Mouse (Mus musculus): ENCODE results near the gene Mrc2. TPM values are rescaled to one million over a fixed set of nuclear protein-coding genes. Genes with fewer than 3 reads are reported as not detected.

Gene Mrc2
- total and polyA plus RNA-seq, 3 experiments, result under 0.01 to 0.10 (median 0.09) TPM

- Histone ChIP-seq H3K4me3 (replicated peaks in 1 of 3; ENCODE audit: low read depth in 2 of 3, low read length in 2 of 3, poor library complexity in 1 of 3) (no peak overlapping the region), H3K36me3 (replicated peaks in 1 of 2; ENCODE audit: control insufficient read depth in 1 of 2, insufficient read depth in 1 of 2, low read length in 1 of 2) (peaks cover 50 to 77% of the 10 kb centered on the region in 2 experiments), H3K4me1 (ENCODE audit: control insufficient read depth in 1 of 2, insufficient read depth in 2 of 2) (no peaks in the 10 kb centered on the region), H3K4me2 (ENCODE audit: insufficient read depth, low read depth, poor library complexity, severe bottlenecking) (no peak overlapping the region), H3K79me2 (replicated peaks; ENCODE audit: control insufficient read depth, extremely low read depth, insufficient read depth, poor library complexity, severe bottlenecking) (no peaks in the 10 kb centered on the region), H3K9me3 (replicated peaks; ENCODE audit: low read length) (no peaks in the 10 kb centered on the region), H3K27me3 (replicated peaks) (no peaks in the 10 kb centered on the region), H3K27ac (ENCODE audit: insufficient read depth, low read depth) (no peak overlapping the region), H3K9ac (ENCODE audit: insufficient read depth, low read depth) (no peak overlapping the region)
- TF ChIP-seq ZC3H11A (IDR thresholded peaks at IDR 0.05; ENCODE audit: low read depth, low read length) (no peak), CTCF (conservative IDR thresholded peaks at IDR 0.05 in 1 of 2, IDR thresholded peaks at IDR 0.05 in 1 of 2; ENCODE audit: low read depth in 2 of 2, low read length in 2 of 2) (peak; percentile 41 to 70), EP300 (IDR thresholded peaks at IDR 0.05; ENCODE audit: low read length) (no peak), NRF1 (IDR thresholded peaks at IDR 0.05; ENCODE audit: low read depth, low read length) (no peak), TCF12 (IDR thresholded peaks at IDR 0.05; ENCODE audit: low read depth, low read length) (no peak), MAFK (IDR thresholded peaks at IDR 0.05; ENCODE audit: insufficient replicate concordance, low read length) (no peak), IRF4 (IDR thresholded peaks at IDR 0.05; ENCODE audit: low read depth, low read length) (0 out of 2 replicates have a peak, but pooled peaks have one; percentile 8), UBTF (IDR thresholded peaks at IDR 0.05; ENCODE audit: low read depth, low read length) (no peak), ZNF384 (IDR thresholded peaks at IDR 0.05; ENCODE audit: low read depth, low read length) (no peak), MAZ (IDR thresholded peaks at IDR 0.05; ENCODE audit: low read depth, low read length) (no peak), SMC3 (IDR thresholded peaks at IDR 0.05; ENCODE audit: low read depth, low read length) (peak; percentile 12), SIN3A (IDR thresholded peaks at IDR 0.05; ENCODE audit: low read length) (no peak), GABPA (IDR thresholded peaks at IDR 0.05; ENCODE audit: insufficient replicate concordance, low read depth, low read length) (no peak), RAD21 (IDR thresholded peaks at IDR 0.05; ENCODE audit: low read depth, low read length) (peak; percentile 49), MEF2A (IDR thresholded peaks at IDR 0.05; ENCODE audit: borderline replicate concordance, low read depth, low read length) (0 out of 2 replicates have a peak, but pooled peaks have one; percentile 36), HCFC1 (IDR thresholded peaks at IDR 0.05; ENCODE audit: low read depth, low read length) (no peak), ZMIZ1 (IDR thresholded peaks at IDR 0.05; ENCODE audit: low read depth, low read length) (no peak), POLR2A (IDR thresholded peaks at IDR 0.05; ENCODE audit: low read depth, low read length) (no peak), ZKSCAN1 (IDR thresholded peaks at IDR 0.05; ENCODE audit: borderline replicate concordance, low read depth, low read length) (no peak), USF2 (conservative IDR thresholded peaks at IDR 0.05; ENCODE audit: low read depth, low read length) (no peak)
- dilution Hi-C loops (cut with MboI; ENCODE audit: extremely low pct_ligation_motif_present, extremely low pct_unique_long_range_greater_than_20kb, low sequenced_read_pairs) (no loop called here), in situ Hi-C loops (cut with MboI; ENCODE audit: low pct_ligation_motif_present, low pct_unique_long_range_greater_than_20kb, low sequenced_read_pairs) (no loop called here)
- peak; percentile 54 for DNase-seq (ENCODE audit: extremely low read depth)
Observed at GRCm38 (mm10) chr11:105270155-105270554, 22.3 kb upstream of the Mrc2 start.

DNA sequence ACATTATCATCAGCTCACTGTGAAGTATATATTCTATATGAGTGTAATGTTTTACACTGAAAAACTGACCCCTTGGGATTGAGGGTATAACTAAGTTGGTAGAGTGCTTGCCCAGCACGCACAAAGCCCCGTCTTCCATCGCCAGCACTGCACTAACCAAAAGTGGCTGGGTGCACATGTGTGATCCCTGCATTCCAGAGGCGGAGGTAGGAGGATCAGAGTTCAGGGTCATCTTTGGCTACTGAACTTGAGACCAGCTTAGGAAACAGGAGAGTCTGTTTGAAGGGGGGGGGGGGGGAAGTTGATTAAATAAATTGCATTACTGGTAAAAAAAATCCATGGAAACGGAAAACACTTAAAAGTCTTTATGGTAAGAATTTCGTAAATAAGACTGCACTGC is 12.0 kb upstream of the Mrc2 start:
- Histone ChIP-seq H3K27me3 (replicated peaks) (no peaks in the 10 kb centered on the region), H3K9me3 (replicated peaks; ENCODE audit: low read length) (no peaks in the 10 kb centered on the region), H3K27ac (ENCODE audit: insufficient read depth, low read depth) (no peak overlapping the region), H3K4me3 (replicated peaks in 1 of 3; ENCODE audit: low read depth in 2 of 3, low read length in 2 of 3, poor library complexity in 1 of 3) (no peak overlapping the region), H3K4me2 (ENCODE audit: insufficient read depth, low read depth, poor library complexity, severe bottlenecking) (no peak overlapping the region), H3K9ac (ENCODE audit: insufficient read depth, low read depth) (no peak overlapping the region), H3K4me1 (ENCODE audit: control insufficient read depth in 1 of 2, insufficient read depth in 2 of 2) (no peaks in the 10 kb centered on the region), H3K79me2 (replicated peaks; ENCODE audit: control insufficient read depth, extremely low read depth, insufficient read depth, poor library complexity, severe bottlenecking) (no peaks in the 10 kb centered on the region), H3K36me3 (replicated peaks in 1 of 2; ENCODE audit: control insufficient read depth in 1 of 2, insufficient read depth in 1 of 2, low read length in 1 of 2) (peaks cover 66 to 94% of the 10 kb centered on the region in 2 experiments)
- in situ Hi-C loops (cut with MboI; ENCODE audit: low pct_ligation_motif_present, low pct_unique_long_range_greater_than_20kb, low sequenced_read_pairs), result no loop called here
- TF ChIP-seq TBP (conservative IDR thresholded peaks at IDR 0.05; ENCODE audit: low read depth, low read length) (no peak), MAX (IDR thresholded peaks at IDR 0.05; ENCODE audit: low read length) (no peak), GABPA (IDR thresholded peaks at IDR 0.05; ENCODE audit: insufficient replicate concordance, low read depth, low read length) (no peak), RCOR1 (conservative IDR thresholded peaks at IDR 0.05; ENCODE audit: low read depth, low read length) (no peak), ETS1 (conservative IDR thresholded peaks at IDR 0.05; ENCODE audit: low read depth, low read length) (no peak), RAD21 (IDR thresholded peaks at IDR 0.05; ENCODE audit: low read depth, low read length) (no peak), KAT2A (IDR thresholded peaks at IDR 0.05; ENCODE audit: insufficient replicate concordance, low read length) (no peak), E2F4 (IDR thresholded peaks at IDR 0.05; ENCODE audit: insufficient replicate concordance, low read depth, low read length) (no peak), NRF1 (IDR thresholded peaks at IDR 0.05; ENCODE audit: low read depth, low read length) (no peak), EP300 (IDR thresholded peaks at IDR 0.05; ENCODE audit: low read length) (no peak), ELF1 (IDR thresholded peaks at IDR 0.05; ENCODE audit: low read depth, low read length) (no peak)
- dilution Hi-C loops (cut with MboI; ENCODE audit: extremely low pct_ligation_motif_present, extremely low pct_unique_long_range_greater_than_20kb, low sequenced_read_pairs), result no loop called here
- DNase-seq (ENCODE audit: extremely low read depth), result no peak
